Mouse (Mus musculus) adrenal gland, adult 2 months (tissue): ENCODE measurements around the gene Lancl2. TPM values are rescaled to one million over a fixed set of nuclear protein-coding genes. Genes with fewer than 3 reads are reported as not detected.

Experiments used
- DNase-seq: peaks from one replicate; pipeline ENCODE4 v3.0.0; 2021
- long read RNA-seq: library from polyadenylated mRNA; stranded (forward); transcript quantifications from one replicate; pipeline ENCODE4 v2.0.0, GENCODE M21; 2021
- polyA plus RNA-seq: library from polyadenylated mRNA; depleted of rRNA; stranded (reverse); fragments of >200 nt; gene quantifications from 2 replicates; pipeline ENCODE4 v1.2.3, GENCODE M21; 2012; rRNA removed
- total RNA-seq, 2 experiments: library from RNA; stranded (reverse); gene quantifications; 2 replicates each; pipeline ENCODE4 v1.2.3; 2021

Lancl2 gene
- total RNA-seq (10 to 100 TPM; 15.5 to 17.6 TPM), polyA plus RNA-seq (2.4 and 2.9 TPM in 2 replicates)
- long read RNA-seq, partial matches to known transcripts = 0 of 3 reads
- long read RNA-seq, other reads (novel, unspliced or antisense) = 0 of 3 reads

DNA sequence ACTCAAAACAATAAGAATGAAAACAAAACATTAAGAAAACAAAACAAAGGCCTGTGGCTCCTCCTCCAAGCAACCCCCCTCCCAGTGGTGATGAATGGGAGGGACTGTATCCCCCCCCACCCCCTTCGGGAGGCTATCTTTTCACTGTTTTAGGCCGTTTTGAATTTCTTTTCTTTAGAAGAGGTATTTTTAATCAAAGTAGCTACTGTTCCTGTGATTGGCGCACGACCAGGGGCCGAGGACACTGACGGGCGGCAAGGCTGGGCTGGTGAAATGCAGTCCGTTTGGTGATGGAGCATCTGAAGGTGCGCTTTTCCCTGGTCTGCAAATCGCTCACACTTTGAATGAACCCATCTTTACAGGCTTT, at the start of gene Lancl2:
Gene Lancl2, plus strand, starts transcription at position 165 of the 367 bp plus-strand sequence.
- DNase-seq = no peak

- no peak for DNase-seq
Observed at GRCm38 (mm10) chr6:57661295-57661694, 41.0 kb upstream of the Lancl2 start.

GRCm38 (mm10) chr6:57684156-57684555, 18.2 kb upstream of the Lancl2 start:
- DNase-seq = no peak

GRCm38 (mm10) chr6:57691467-57692261, 10.7 kb upstream of the Lancl2 start, which contains the start of gene Pyurf:
TSS of gene Pyurf (minus strand) at chr6:57692078.
- peak; percentile 93 for DNase-seq

DNA sequence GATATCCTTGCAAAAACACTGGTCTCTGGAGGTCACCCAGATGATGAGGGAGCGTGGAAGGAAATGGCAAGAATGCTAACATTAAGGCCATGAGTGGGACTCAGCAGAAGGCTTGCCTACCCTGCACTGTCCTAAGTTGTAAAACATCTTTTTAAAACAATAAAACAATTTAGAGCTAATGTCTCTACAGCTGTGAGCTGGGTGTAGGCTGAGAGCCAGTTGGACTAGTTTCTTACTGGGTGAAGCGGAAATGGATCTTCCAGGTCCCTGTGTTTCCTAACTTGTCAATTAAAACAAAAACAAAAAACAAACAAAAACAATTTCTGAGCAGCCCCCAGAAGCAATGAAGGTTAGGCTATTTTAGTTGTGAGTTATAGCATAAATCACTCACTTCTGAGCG, 9.2 kb upstream of the Lancl2 start:
- DNase-seq = no peak

DNA sequence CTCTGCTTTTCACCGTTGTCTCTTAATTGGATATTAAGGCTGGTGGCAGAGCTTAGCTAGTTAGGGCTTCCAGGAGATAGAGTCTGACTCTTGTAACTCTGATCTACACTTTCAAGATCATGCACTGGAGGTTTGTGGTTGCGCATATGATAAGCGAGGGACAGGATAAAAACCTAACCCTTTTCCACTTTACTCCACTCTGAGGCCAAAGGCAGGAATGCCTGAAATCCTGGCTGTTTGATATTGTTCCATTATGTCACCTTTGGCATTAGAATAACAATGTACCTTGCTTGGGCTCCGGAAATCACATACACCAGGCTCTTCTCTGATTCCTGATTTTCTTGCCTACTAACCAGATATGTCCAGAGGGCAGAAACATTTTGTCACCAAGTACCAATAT, 654 bp upstream of the Lancl2 start:
- DNase-seq = no peak

DNA sequence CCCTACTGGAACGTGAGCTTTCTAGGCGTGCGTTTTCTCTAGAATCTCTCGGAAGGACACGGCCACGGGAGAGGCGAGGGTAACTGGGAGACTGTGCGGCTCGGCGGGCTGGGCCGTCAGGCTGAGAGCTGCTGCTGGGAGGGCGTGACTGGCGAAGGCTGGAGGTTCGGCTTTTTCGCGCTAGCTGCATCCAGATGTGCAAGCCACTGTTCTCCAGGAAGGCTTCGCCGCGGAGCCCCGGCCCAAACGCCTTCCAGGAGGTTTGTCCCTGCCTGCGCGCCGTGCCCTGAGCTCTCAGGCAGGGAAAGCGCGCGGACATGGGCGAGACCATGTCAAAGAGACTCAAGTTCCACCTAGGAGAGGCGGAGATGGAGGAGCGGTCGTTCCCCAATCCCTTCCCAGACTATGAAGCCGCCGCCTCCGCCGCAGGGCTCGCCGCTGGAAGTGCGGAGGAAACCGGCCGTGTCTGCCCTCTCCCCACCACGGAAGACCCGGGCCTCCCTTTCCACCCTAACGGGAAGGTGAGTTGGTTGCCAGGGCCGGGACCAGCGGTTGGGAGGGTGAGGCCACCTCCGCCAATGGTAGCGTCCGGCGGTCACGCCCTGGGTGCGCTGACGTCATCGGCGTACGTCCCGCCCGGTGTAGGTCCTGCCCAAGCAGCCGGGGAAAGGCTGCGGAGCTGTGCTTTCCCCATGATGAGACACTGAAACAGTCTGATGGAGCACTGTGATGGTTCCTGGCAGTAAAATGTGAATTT, 581 bp downstream of the Lancl2 start:
- peak; percentile 98 for DNase-seq

- DNase-seq = peak; percentile 17
Observed at GRCm38 (mm10) chr6:57703703-57704102, 1.4 kb downstream of the Lancl2 start.

DNA sequence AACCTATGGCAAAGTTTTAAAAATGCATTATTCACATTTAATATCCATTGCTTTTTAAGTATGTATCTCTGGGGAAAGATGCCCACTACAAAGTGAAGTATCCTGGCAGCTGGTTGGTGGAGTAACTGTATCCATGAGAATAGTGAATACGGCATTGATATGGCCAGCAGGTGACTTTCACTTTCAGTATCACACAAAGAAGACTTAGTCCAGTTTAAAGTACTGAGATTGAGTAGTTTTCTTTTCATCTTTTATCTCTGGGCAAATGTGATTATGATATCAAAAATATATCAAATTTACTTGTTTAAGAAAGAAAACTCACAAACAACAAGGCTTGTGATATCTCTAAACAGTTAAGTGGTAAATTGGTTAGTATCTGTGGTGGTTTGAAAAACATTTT, 4.4 kb downstream of the Lancl2 start:
- no peak for DNase-seq

GRCm38 (mm10) chr6:57711726-57712125, 9.4 kb downstream of the Lancl2 start:
- DNase-seq = no peak

- no peak for DNase-seq
Observed at GRCm38 (mm10) chr6:57721347-57721746, 19.0 kb downstream of the Lancl2 start.

DNA sequence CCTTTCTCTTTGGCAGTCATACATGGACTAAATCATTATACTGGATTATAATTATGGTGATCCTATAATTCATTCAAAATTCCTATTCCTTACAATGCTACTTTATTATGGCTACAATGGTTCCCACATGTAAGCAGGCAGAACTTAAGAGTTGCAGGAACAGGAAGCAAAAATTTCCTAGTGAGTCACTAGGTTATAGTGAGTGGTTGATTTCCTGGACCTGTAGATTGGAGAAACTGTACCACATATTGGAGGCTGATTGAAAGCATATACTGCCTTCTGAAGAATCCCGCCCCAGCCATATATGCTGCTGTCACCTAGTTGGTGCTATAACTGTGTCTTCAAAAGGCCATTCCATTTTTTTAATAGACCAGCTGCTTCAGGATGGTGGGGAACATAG, 40.4 kb downstream of the Lancl2 start:
- DNase-seq = no peak

DNA sequence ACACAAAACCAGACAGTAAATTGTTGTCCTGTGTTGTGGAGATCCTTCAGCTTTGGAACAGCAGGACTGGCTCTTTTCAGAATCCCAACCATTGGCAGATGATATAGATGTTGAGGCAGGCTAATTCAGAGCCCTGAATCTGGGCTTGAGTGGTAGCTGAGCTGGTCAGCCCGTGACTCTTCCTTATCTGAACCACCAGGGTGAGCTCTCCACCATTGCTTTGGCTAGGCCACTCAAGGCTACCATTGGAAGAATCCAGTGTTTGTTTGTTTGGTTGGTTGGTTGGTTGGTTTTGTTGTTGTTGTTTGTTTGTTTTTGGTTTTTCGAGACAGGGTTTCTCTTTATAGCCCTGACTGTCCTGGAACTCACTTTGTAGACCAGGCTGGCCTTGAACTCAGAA, 41.0 kb downstream of the Lancl2 start:
- DNase-seq = peak; percentile 8

DNA sequence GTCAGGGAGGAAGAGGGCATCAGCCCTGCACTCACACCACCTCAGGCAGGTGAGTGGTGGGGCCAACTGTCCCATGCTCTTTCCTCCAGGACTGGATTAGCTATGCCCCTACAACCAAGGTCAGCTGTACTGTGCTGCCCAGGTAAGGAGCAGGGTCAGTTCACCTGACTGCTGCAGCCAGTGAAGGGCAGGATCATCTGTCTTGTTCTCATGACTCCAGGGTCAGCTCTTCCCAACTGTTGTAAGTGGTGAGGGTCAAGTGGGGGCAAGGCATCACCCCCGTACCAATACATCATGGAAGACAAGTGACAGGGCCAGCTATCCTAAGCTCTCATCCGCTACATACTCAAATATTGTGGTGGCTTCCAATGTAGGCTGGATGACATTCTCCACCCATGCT, 41.8 kb downstream of the Lancl2 start:
- no peak for DNase-seq

DNA sequence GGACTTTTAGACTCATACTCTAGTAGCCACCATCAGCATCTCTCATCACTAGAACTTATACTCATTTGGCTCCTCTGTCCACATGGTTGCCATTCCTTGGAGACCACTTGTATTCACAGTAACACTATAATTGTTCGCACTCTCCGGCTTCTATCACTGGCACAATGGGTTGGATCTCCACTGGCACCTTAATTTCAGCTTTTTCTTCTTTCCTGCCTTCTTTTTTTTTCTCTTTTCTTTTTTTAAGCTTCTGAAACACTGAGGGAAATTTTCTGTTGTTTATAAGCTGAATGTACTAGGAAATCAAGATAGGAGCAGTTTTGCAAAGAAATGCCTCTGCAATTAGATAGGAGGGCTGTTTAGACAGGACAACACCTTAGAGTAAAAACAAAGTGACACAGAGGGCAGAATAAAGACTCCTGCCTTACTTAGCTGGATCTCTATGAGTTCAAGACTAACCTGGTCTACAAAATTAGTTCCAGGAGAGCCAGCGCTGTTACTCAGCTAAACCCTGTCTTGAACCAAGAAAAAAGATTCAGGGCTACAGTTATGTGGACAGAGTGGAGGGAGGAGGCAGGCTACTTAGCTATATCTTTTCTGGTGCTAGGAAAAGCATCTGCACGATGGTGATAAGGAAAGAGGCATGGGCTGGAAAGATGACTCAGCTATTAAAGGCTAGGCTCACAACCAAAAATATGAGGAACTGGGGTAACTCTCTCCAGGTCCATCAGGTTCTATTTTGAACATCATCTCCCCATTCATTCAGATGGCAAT, 42.8 kb downstream of the Lancl2 start:
- DNase-seq = no peak

- DNase-seq = no peak
Observed at GRCm38 (mm10) chr6:57745748-57746129, 43.4 kb downstream of the Lancl2 start.

- DNase-seq = no peak
Observed at GRCm38 (mm10) chr6:57753962-57754759, 51.8 kb downstream of the Lancl2 start.

GRCm38 (mm10) chr6:57763054-57763453, 60.7 kb downstream of the Lancl2 start:
- DNase-seq = no peak

GRCm38 (mm10) chr6:57765095-57765878, 62.9 kb downstream of the Lancl2 start:
- DNase-seq = peak; percentile 9

- no peak for DNase-seq
Observed at GRCm38 (mm10) chr6:57766287-57766686, 63.9 kb downstream of the Lancl2 start.
